Mouse (Mus musculus) 3134 (cell line): ENCODE measurements at regions not wholly inside any gene's neighbourhood (a gene's known extent, or its start where the extent isn't known, plus 50 kb on each side); places are given as distances from the start of the nearest gene placed in this dataset.
A peak's percentile ranks its signal among the peaks of the same experiment; 100 is the strongest.
"Not testable (repeated sequence)": the region's sequence is repeated elsewhere in the genome, so short reads cannot be mapped to it uniquely, and the experiment has no call there.

Experiments used
- DNase-seq: peaks from one replicate; pipeline ENCODE4 v3.0.0-alpha.2; 2011; ENCODE audit warnings: low spot score; ENCODE audit not compliant: insufficient read length; ENCODE audit errors: extremely low read depth

- DNase-seq = no peak
Observed at GRCm38 (mm10) chr2:63580489-63581139, 396.5 kb upstream of the Kcnh7 start.

GRCm38 (mm10) chr2:63575172-63575571, 391.1 kb upstream of the Kcnh7 start:
- DNase-seq = no peak

GRCm38 (mm10) chr2:63574008-63574703, 390.1 kb upstream of the Kcnh7 start:
- DNase-seq = no peak

- no peak for DNase-seq
Observed at GRCm38 (mm10) chr2:63573015-63573807, 389.1 kb upstream of the Kcnh7 start.

- DNase-seq = no peak
Observed at GRCm38 (mm10) chr2:63556858-63557419, 372.9 kb upstream of the Kcnh7 start.

GRCm38 (mm10) chr2:63541836-63542235, 357.7 kb upstream of the Kcnh7 start:
- not testable (repeated sequence) for DNase-seq

- no peak for DNase-seq
Observed at GRCm38 (mm10) chr2:63518534-63518933, 334.4 kb upstream of the Kcnh7 start.

GRCm38 (mm10) chr2:63513554-63514226, 329.6 kb upstream of the Kcnh7 start:
- no peak for DNase-seq

- no peak for DNase-seq
Observed at GRCm38 (mm10) chr2:63503939-63504338, 319.9 kb upstream of the Kcnh7 start.

- no peak for DNase-seq
Observed at GRCm38 (mm10) chr2:63476411-63476810, 292.3 kb upstream of the Kcnh7 start.

GRCm38 (mm10) chr2:63475255-63475654, 291.2 kb upstream of the Kcnh7 start:
- DNase-seq = no peak

- DNase-seq = peak; percentile 1
Observed at GRCm38 (mm10) chr2:63473699-63474098, 289.6 kb upstream of the Kcnh7 start.

GRCm38 (mm10) chr2:63472248-63472647, 288.2 kb upstream of the Kcnh7 start:
- no peak for DNase-seq

- DNase-seq = no peak
Observed at GRCm38 (mm10) chr2:63459112-63459511, 275.0 kb upstream of the Kcnh7 start.

GRCm38 (mm10) chr2:63454263-63455011, 270.4 kb upstream of the Kcnh7 start:
- peak; percentile 1 for DNase-seq

GRCm38 (mm10) chr2:63452891-63453290, 268.8 kb upstream of the Kcnh7 start:
- no peak for DNase-seq

- DNase-seq = no peak
Observed at GRCm38 (mm10) chr2:63452164-63452563, 268.1 kb upstream of the Kcnh7 start.

- no peak for DNase-seq
Observed at GRCm38 (mm10) chr2:63434327-63434726, 250.2 kb upstream of the Kcnh7 start.

GRCm38 (mm10) chr2:63405405-63405804, 221.3 kb upstream of the Kcnh7 start:
- no peak for DNase-seq
